Mouse (Mus musculus) neural tube, embryonic 14.5 days (tissue): ENCODE measurements at regions not wholly inside any gene's neighbourhood (a gene's known extent, or its start where the extent isn't known, plus 50 kb on each side); places are given as distances from the start of the nearest gene placed in this dataset.

ENCODE experiments used
- ATAC-seq: fragments of 200-750 bp; cut with Nextera tagmentation; 2 replicates; pipeline ENCODE4 v1.8.0; 2017; ENCODE audit warnings: low read depth, mild to moderate bottlenecking, moderate TSS enrichment, moderate library complexity
- H3K27ac ChIP-seq: fragments of 300-500 bp; sonication (generic); 2 replicates; pipeline ENCODE4 v1.5.1; 2014; ENCODE audit warnings: low read depth, mild to moderate bottlenecking, control low read depth, low read length, moderate library complexity, mixed read lengths
- H3K27me3 ChIP-seq: fragments of 300-500 bp; sonication (generic); 2 replicates; pipeline ENCODE4 v1.6.1; 2014; ENCODE audit warnings: low read length; ENCODE audit not compliant: control insufficient read depth, insufficient read depth
- H3K36me3 ChIP-seq: fragments of 300-500 bp; sonication (generic); 2 replicates; pipeline ENCODE4 v1.6.1; 2014; ENCODE audit warnings: low read length, mixed read lengths; ENCODE audit not compliant: control insufficient read depth, insufficient read depth
- H3K4me1 ChIP-seq: fragments of 300-500 bp; sonication (generic); 2 replicates; pipeline ENCODE4 v1.6.1; 2014; ENCODE audit warnings: low read length; ENCODE audit not compliant: control insufficient read depth, insufficient read depth
- H3K4me2 ChIP-seq: fragments of 300-500 bp; sonication (generic); 2 replicates; pipeline ENCODE4 v1.6.1; 2014; ENCODE audit warnings: mild to moderate bottlenecking, low read depth, low read length, control low read depth
- H3K4me3 ChIP-seq: fragments of 300-500 bp; sonication (generic); 2 replicates; pipeline ENCODE4 v1.5.1; 2014; ENCODE audit warnings: low read depth, low read length, control low read depth, mixed read lengths
- H3K9ac ChIP-seq: fragments of 300-500 bp; sonication (generic); replicated peaks from 2 replicates; pipeline ENCODE4 v1.6.1; 2014; ENCODE audit warnings: low read depth, mild to moderate bottlenecking, control low read depth, low read length, mixed read lengths
- H3K9me3 ChIP-seq: fragments of 300-500 bp; sonication (generic); 2 replicates; pipeline ENCODE4 v1.6.1; 2016; ENCODE audit warnings: low read length; ENCODE audit not compliant: control insufficient read depth
- WGBS: fragments of 180-500 bp; shearing (Covaris S2); extraction: QIAGEN DNeasy Blood & Tissue Kit; methylation state at CpG from one replicate; pipeline ENCODE4 v1.1.7; 2014; 5-methylcytosine and 5-hydroxymethylcytosine counted together

DNA sequence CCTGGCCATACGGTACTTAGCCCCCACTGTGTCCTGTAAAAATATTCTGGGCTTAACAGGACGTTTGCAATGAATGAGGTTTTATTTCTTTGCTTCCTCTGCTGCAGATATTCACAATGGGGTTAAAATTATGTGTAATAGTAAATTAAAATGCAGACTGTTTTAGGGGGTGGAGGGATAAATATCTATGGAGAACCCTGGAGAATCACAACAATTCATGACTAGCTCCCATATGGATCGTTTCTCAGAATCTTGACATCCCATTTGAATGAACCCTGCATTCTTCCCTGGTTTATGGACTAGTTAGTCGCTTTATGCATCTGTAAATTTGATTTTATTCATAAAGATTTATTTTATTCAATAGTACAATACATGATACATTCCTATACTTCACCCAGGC lies 378.3 kb upstream of the Igfbp3 start:
- no peak overlapping the region for H3K9ac ChIP-seq
- 67% methylated on average over 4 of the region's 4 CpGs for WGBS
- no peak for ATAC-seq
- no peak overlapping the region for H3K4me2 ChIP-seq
- no peaks in the 10 kb centered on the region for H3K27me3 ChIP-seq
- no peak overlapping the region for H3K4me3 ChIP-seq
- H3K27ac ChIP-seq: no peak overlapping the region
- no peaks in the 10 kb centered on the region for H3K4me1 ChIP-seq
- H3K36me3 ChIP-seq: no peaks in the 10 kb centered on the region
- no peaks in the 10 kb centered on the region for H3K9me3 ChIP-seq

DNA sequence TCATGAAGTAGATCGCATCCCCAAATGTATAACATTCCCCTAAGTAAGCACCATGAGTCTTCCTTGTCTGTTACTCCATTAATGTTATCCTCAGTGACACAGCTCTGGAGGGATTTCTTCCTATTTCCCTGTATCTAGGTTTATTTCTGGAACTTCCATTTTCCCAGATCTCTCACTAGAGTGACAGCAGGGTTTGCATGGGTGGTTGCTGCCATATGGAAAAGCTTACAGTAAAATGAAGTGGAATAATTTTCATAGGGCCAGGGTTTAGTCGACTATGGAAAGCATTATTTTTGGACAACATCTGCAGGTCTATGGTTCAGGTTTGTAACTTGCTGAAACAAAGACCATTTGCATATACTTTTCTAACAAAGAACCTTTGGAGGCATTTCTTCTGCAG lies 369.6 kb upstream of the Igfbp3 start:
- Histone ChIP-seq H3K27me3 (no peaks in the 10 kb centered on the region), H3K4me1 (no peaks in the 10 kb centered on the region), H3K27ac (no peak overlapping the region), H3K9ac (no peak overlapping the region), H3K4me3 (no peak overlapping the region), H3K36me3 (no peaks in the 10 kb centered on the region), H3K9me3 (no peaks in the 10 kb centered on the region), H3K4me2 (no peak overlapping the region)
- 96% methylated on average over 2 of the region's 2 CpGs for WGBS
- no peak for ATAC-seq

DNA sequence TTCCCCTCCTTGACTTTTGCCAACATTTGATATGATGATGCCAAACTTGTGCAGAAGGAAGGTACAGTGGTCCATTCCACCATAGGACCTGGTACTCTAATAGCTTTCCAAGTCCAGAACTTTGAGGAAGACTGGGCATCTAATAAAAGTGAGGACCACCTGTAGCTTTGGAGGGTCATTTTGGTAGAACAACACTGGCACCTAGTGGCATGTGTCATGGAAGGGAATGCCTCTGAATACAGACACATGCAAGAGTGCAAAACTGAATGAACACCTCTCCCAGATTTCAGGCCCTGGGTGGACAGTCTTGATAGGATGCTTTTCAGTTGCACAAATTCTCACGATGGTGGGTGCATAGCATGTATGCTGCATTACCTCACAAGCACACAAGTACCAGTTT lies 354.8 kb upstream of the Igfbp3 start:
- no peak overlapping the region for H3K4me2 ChIP-seq
- 89% methylated on average over 1 of the region's 1 CpGs for WGBS
- no peak for ATAC-seq
- no peaks in the 10 kb centered on the region for H3K36me3 ChIP-seq
- H3K9ac ChIP-seq: no peak overlapping the region
- no peaks in the 10 kb centered on the region for H3K4me1 ChIP-seq
- H3K4me3 ChIP-seq: no peak overlapping the region
- H3K27ac ChIP-seq: no peak overlapping the region
- no peaks in the 10 kb centered on the region for H3K9me3 ChIP-seq
- no peaks in the 10 kb centered on the region for H3K27me3 ChIP-seq

DNA sequence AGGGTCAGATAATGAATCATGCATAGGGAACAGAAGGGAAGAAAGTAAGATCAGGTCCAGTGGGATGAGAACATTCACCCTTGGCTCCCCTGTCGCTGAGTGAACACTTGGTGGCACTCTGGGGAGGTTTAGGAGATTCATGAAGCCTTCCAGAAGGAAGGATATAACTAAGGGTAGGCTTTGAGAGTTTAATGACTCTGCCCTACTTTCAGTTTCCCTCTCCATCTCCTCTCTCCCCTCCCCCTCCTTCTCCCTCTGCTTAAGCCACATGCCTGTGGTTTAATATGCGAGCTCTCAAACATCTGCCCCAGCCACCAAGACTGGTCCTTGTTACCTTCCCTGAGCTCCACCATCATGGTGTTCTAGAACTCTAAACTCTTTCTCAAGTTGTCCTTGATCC lies 348.3 kb upstream of the Igfbp3 start:
- 54% methylated on average over 2 of the region's 2 CpGs for WGBS

DNA sequence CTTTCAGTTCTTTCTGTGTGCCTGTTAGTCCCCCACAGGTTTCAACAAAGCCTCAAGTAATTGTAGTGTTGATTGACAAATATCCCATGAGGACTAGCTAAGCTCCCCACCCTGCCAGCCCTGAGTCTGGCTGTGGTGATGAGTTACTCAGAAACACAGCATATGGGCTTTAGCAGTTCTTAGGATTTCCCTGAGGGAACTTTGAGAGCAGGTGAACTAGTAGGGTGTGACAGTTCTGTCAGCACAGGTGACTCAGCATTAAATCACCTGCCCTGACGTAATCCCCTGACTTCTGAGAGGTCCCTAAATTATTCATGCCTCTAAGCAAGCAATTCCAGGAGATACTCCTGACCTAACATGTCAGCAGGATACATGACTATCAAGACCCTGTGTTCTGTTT lies 347.7 kb upstream of the Igfbp3 start:
- no peak for ATAC-seq
- H3K4me1 ChIP-seq: no peaks in the 10 kb centered on the region
- no peak overlapping the region for H3K9ac ChIP-seq
- no peak overlapping the region for H3K27ac ChIP-seq
- 67% methylated on average over 1 of the region's 1 CpGs for WGBS
- no peak overlapping the region for H3K4me2 ChIP-seq
- H3K27me3 ChIP-seq: no peaks in the 10 kb centered on the region
- H3K9me3 ChIP-seq: no peaks in the 10 kb centered on the region
- no peak overlapping the region for H3K4me3 ChIP-seq
- H3K36me3 ChIP-seq: no peaks in the 10 kb centered on the region

More for the DNA sequence above, 348.3 kb upstream of the Igfbp3 start:
- no peak overlapping the region for H3K4me3 ChIP-seq
- no peak overlapping the region for H3K4me2 ChIP-seq
- ATAC-seq: no peak
- H3K36me3 ChIP-seq: no peaks in the 10 kb centered on the region
- H3K9ac ChIP-seq: no peak overlapping the region
- no peaks in the 10 kb centered on the region for H3K27me3 ChIP-seq
- no peak overlapping the region for H3K27ac ChIP-seq
- H3K4me1 ChIP-seq: no peaks in the 10 kb centered on the region
- no peaks in the 10 kb centered on the region for H3K9me3 ChIP-seq

DNA sequence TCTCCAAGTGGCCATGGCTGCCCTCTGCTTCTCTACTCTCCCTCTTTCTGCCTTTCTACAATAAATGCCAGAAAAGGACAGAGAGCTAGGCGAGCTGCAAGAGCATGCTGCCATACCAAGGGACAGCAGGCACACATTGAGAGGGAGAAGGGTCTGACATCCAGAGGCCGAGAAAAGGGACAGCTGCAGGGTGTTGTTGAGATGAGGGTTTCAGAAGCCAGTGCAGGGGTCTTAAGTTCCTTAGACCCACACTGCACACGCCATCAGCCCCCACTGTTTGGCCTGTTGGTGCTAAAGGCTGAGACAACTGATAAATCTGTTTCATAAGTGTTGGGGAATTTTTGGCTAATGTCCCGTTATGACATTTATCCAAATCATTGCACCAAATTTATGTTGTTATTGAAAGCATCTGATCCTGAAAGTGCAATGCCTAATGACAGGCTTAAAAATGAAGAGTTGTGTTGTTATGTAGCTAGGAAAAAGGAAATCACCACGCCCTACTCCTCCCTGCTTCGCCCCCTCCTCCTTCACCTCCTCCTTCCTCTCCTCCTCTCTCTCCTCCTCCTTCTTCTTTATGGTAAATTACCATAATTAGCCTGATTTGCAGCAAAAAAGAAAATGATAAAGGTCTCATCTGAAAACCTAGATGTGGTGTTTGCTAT lies 342.0 kb upstream of the Igfbp3 start:
- no peak for ATAC-seq
- Histone ChIP-seq H3K9me3 (no peaks in the 10 kb centered on the region), H3K4me3 (no peak overlapping the region), H3K4me1 (no peaks in the 10 kb centered on the region), H3K36me3 (no peaks in the 10 kb centered on the region), H3K9ac (no peak overlapping the region), H3K27me3 (no peaks in the 10 kb centered on the region), H3K4me2 (no peak overlapping the region), H3K27ac (no peak overlapping the region)
- 80% methylated on average over 6 of the region's 6 CpGs for WGBS

DNA sequence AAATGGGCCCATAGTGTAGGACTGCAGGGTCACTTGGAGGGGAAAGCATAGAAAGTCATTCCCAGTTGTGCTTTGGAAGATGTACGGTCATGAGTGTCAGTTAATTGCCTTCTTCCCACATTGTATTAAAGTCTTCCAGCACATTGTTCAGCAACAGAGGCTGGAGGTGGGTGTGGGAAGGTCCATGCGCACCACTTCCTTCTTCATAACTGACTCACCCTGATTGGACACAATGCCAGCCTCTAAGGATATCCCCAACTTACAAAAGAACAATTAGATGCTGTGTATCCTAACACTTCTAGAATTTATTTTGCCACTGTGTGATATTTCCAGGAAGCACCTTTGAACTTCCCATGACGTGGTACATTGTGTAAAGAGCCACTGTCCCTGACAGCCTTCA lies 338.4 kb upstream of the Igfbp3 start:
- Histone ChIP-seq H3K36me3 (no peaks in the 10 kb centered on the region), H3K27me3 (no peaks in the 10 kb centered on the region), H3K4me1 (no peaks in the 10 kb centered on the region), H3K9ac (no peak overlapping the region), H3K4me2 (no peak overlapping the region), H3K27ac (no peak overlapping the region), H3K4me3 (no peak overlapping the region), H3K9me3 (no peaks in the 10 kb centered on the region)
- WGBS: 81% methylated on average over 3 of the region's 3 CpGs
- no peak for ATAC-seq

DNA sequence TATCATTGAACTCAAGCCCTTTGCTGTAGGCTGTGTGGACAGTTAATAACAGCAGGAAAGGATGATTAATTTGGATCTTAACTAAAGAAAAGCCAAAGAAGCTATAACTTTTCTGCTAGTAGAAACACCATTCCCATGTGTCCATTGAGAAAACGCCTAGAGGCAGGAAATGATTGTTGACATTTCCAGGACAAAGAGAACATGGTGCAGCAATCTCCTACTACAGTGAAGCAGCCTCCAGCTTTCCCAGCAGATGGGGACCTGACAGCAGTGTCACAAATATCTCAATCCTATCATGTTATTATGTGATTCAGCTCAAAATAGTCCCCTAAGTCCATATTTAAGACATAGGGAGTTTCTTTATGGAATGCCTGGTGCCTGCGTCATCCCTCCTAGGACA lies 334.1 kb upstream of the Igfbp3 start:
- no peak overlapping the region for H3K9ac ChIP-seq
- H3K27me3 ChIP-seq: no peaks in the 10 kb centered on the region
- ATAC-seq: no peak
- H3K27ac ChIP-seq: no peak overlapping the region
- H3K4me3 ChIP-seq: no peak overlapping the region
- H3K36me3 ChIP-seq: no peaks in the 10 kb centered on the region
- H3K4me2 ChIP-seq: no peak overlapping the region
- H3K4me1 ChIP-seq: no peaks in the 10 kb centered on the region
- 84% methylated on average over 2 of the region's 2 CpGs for WGBS
- no peaks in the 10 kb centered on the region for H3K9me3 ChIP-seq

DNA sequence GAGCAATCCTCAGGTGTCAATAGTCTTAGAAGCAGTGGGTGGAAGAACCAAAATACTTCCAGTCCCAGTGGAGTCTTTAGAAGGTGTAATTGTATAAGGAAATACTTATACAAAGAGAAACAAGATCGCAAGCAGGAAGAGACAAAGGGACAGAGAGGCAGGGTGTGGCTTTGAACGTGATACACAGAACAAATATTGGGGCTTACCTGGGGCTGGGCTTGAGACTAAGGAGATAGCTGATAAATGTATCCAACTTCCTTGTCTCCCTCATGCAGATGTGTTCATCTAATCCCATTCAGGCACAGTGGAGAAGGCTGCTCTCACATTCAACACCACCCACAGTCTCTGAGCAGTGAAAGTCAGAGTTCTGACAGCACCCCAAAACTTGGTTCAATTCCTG lies 331.9 kb upstream of the Igfbp3 start:
- Histone ChIP-seq H3K27ac (no peak overlapping the region), H3K9me3 (no peaks in the 10 kb centered on the region), H3K27me3 (no peaks in the 10 kb centered on the region), H3K4me2 (no peak overlapping the region), H3K36me3 (no peaks in the 10 kb centered on the region), H3K9ac (no peak overlapping the region), H3K4me3 (no peak overlapping the region), H3K4me1 (no peaks in the 10 kb centered on the region)
- ATAC-seq: no peak
- 85% methylated on average over 2 of the region's 2 CpGs for WGBS
